Mouse (Mus musculus) midbrain, embryonic 12.5 days (tissue): ENCODE results near the gene Gm10944. TPM values are rescaled to one million over a fixed set of nuclear protein-coding genes. Genes with fewer than 3 reads are reported as not detected.

Experiments used
- ATAC-seq: fragments of 200-750 bp; cut with Nextera tagmentation; 2 replicates; pipeline ENCODE4 v1.8.0; 2017; ENCODE audit warnings: low read depth, moderate TSS enrichment, moderate library complexity; ENCODE audit not compliant: low FRiP score
- H3K27ac ChIP-seq: fragments of 300-500 bp; sonication (generic); replicated peaks from 2 replicates; pipeline ENCODE4 v1.5.1; 2016; ENCODE audit warnings: mild to moderate bottlenecking
- H3K27me3 ChIP-seq: fragments of 300-500 bp; sonication (generic); 2 replicates; pipeline ENCODE4 v1.6.1; 2016; ENCODE audit warnings: mild to moderate bottlenecking
- H3K36me3 ChIP-seq: fragments of 300-500 bp; sonication (generic); 2 replicates; pipeline ENCODE4 v1.6.1; 2016
- H3K4me1 ChIP-seq: fragments of 300-500 bp; sonication (generic); 2 replicates; pipeline ENCODE4 v1.6.1; 2016
- H3K4me2 ChIP-seq: fragments of 300-500 bp; sonication (generic); replicated peaks from 2 replicates; pipeline ENCODE4 v1.6.1; 2016; ENCODE audit warnings: mild to moderate bottlenecking, moderate library complexity
- H3K4me3 ChIP-seq: fragments of 300-500 bp; sonication (generic); 2 replicates; pipeline ENCODE4 v1.5.1; 2016; ENCODE audit warnings: mild to moderate bottlenecking
- H3K9ac ChIP-seq: fragments of 300-500 bp; sonication (generic); replicated peaks from 2 replicates; pipeline ENCODE4 v1.6.1; 2016; ENCODE audit warnings: mild to moderate bottlenecking, moderate library complexity
- H3K9me3 ChIP-seq: fragments of 300-500 bp; sonication (generic); 2 replicates; pipeline ENCODE4 v1.6.1; 2016; ENCODE audit warnings: mild to moderate bottlenecking
- WGBS: fragments of 180-500 bp; shearing (Covaris S2); methylation state at CpG from one replicate; pipeline ENCODE4 v1.1.7; 2016; 5-methylcytosine and 5-hydroxymethylcytosine counted together
- polyA plus RNA-seq: library from polyadenylated mRNA; unstranded; fragments of >200 nt; fragmentation: Nextera tagmentation; extraction: Ambion mirVana; gene quantifications from 2 replicates; pipeline ENCODE4 v1.2.1, GENCODE M21; 2016

Gene Gm10944
- polyA plus RNA-seq, result not detected in 2 replicates

- H3K27ac ChIP-seq, result no peak within 1 kb of the TSS
- no peak within 1 kb of the TSS for H3K9ac ChIP-seq
- H3K4me2 ChIP-seq, result no peak within 1 kb of the TSS
- no peaks in the 10 kb centered on the region for H3K4me1 ChIP-seq
- H3K27me3 ChIP-seq, result no peaks in the 10 kb centered on the region
- no peak within 1 kb of the TSS for H3K4me3 ChIP-seq
- ATAC-seq, result no peak
- 94% methylated on average over 1 of the region's 1 CpGs for WGBS
- H3K36me3 ChIP-seq, result no peaks in the 10 kb centered on the region
- no peaks in the 10 kb centered on the region for H3K9me3 ChIP-seq
These were observed at the start of gene Gm10944 for GRCm38 (mm10) chr10:10681048-10681447. Gene Gm10944 (plus strand): TSS chr10:10681348.

GRCm38 (mm10) chr10:10655991-10656390, 25.2 kb upstream of the Gm10944 start:
- Histone ChIP-seq H3K9me3 (no peaks in the 10 kb centered on the region), H3K9ac (no peak overlapping the region), H3K4me3 (no peak overlapping the region), H3K27ac (no peak overlapping the region), H3K36me3 (no peaks in the 10 kb centered on the region), H3K27me3 (no peaks in the 10 kb centered on the region), H3K4me1 (no peaks in the 10 kb centered on the region), H3K4me2 (no peak overlapping the region)
- ATAC-seq, result no peak

- 87% methylated on average over 4 of the region's 4 CpGs for WGBS
- Histone ChIP-seq H3K9ac (no peak overlapping the region), H3K4me1 (no peaks in the 10 kb centered on the region), H3K27ac (no peak overlapping the region), H3K36me3 (no peaks in the 10 kb centered on the region), H3K27me3 (no peaks in the 10 kb centered on the region), H3K4me2 (no peak overlapping the region), H3K9me3 (no peaks in the 10 kb centered on the region), H3K4me3 (no peak overlapping the region)
- ATAC-seq, result no peak
These were observed 24.5 kb upstream of the Gm10944 start for GRCm38 (mm10) chr10:10656621-10657020.

DNA sequence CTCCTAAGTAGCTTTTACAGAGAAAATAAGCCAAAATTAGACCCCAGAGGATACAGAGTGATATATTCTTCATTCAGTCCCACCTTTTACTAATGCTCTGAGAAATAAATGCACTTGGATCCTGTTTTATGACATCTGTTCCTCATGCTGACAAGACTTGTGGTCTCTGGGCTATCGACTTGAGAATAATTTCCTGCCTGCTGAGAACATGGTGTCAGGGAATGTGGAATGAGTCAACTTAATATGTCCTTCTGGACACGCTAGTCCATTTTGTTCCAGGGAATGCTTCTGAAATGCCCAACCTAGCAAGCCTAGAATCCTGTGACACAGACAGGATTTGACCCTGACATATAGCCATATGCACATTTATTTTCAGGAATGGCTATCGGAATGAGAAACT, 22.0 kb upstream of the Gm10944 start:
- no peaks in the 10 kb centered on the region for H3K9me3 ChIP-seq
- H3K27me3 ChIP-seq, result no peaks in the 10 kb centered on the region
- H3K9ac ChIP-seq, result no peak overlapping the region
- no peaks in the 10 kb centered on the region for H3K4me1 ChIP-seq
- no peak overlapping the region for H3K27ac ChIP-seq
- no peak overlapping the region for H3K4me2 ChIP-seq
- 84% methylated on average over 3 of the region's 3 CpGs for WGBS
- H3K4me3 ChIP-seq, result no peak overlapping the region
- H3K36me3 ChIP-seq, result no peaks in the 10 kb centered on the region
- ATAC-seq, result no peak

GRCm38 (mm10) chr10:10659976-10660375, 21.2 kb upstream of the Gm10944 start:
- WGBS, result 73% methylated on average over 3 of the region's 3 CpGs
- Histone ChIP-seq H3K9me3 (no peaks in the 10 kb centered on the region), H3K36me3 (no peaks in the 10 kb centered on the region), H3K27me3 (no peaks in the 10 kb centered on the region), H3K9ac (no peak overlapping the region), H3K4me2 (no peak overlapping the region), H3K4me1 (no peaks in the 10 kb centered on the region), H3K4me3 (no peak overlapping the region), H3K27ac (no peak overlapping the region)
- no peak for ATAC-seq

DNA sequence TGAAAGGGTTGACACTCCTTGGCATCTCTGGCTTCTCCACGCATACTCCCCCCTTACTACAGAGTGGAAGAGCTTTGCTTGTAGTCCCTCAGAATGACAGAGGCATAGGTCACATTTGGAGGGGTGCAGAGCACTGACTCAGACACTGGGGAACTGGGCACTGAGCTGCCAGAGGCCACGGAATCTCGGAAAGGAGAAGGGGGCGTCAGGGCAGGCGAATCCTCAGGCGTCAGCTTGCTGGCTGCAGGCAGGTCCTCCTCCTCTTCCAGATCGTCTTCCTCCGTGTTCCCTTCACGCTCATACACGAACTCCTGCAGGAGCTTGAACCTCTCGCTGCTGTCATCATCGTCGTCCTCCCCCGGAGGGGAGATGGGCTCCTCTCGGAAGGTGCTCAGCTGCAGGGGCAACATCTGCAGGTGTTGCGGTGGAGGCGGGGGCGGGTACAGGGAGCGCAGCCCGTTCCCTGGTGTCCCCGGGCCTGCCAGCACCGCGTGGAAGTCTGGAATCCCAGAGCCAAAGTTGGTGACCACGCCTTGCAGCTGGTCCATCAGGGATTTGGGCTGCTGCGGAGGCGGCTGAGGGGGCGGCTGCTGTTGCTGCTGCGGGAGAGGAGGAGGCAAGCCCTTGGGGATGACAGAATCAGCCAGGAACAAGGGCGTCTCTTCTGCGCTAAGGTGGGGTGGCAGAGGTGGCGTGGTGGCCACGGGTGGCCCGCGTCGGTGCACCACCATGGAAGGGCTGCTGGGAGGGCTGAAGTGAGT, 7.9 kb downstream of the Gm10944 start:
- ATAC-seq, result peak; percentile 83
- no peak overlapping the region for H3K27ac ChIP-seq
- no peaks in the 10 kb centered on the region for H3K36me3 ChIP-seq

DNA sequence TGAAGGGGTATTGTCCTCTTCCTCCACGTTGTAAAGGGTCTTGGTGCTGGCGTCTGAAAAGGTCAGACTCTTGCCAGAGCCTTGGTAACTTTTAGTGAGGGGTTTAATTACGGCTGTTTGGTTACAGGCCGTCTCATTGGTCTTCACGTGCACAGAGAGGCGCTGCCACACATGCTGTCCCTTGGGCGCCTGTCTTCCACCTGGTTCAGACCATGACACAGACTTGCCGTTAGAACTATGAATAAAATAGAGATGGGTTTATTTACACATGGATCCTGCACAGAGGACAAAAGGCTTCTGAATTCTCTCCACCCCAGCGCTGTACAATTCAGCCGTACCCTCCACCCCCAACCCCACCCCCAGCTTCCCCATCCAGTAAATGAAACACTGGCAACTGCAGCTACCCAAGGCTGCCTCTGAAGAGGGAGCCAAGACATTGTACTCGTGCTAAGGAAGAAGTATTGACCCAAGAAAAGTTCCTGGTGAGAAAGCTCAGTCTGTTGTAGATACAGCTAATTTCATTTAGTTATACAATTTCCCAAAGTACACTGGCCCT, 8.6 kb downstream of the Gm10944 start:
- no peak overlapping the region for H3K27ac ChIP-seq
- H3K36me3 ChIP-seq, result no peaks in the 10 kb centered on the region
- H3K9ac ChIP-seq, result peak overlapping the region; percentile 56
- peak overlapping the region; percentile 98 for H3K4me2 ChIP-seq
- ATAC-seq, result peak; percentile 62
- peak overlapping the region; percentile 51 for H3K4me3 ChIP-seq
- peaks cover 6% of the 10 kb centered on the region; the same call in 1 of the 2 replicates for H3K27me3 ChIP-seq
- peaks cover 12% of the 10 kb centered on the region for H3K4me1 ChIP-seq
- WGBS, result 9% methylated on average over 11 of the region's 11 CpGs
- H3K9me3 ChIP-seq, result no peaks in the 10 kb centered on the region

More for the DNA sequence above, 7.9 kb downstream of the Gm10944 start:
- Histone ChIP-seq H3K9ac (peak overlapping the region; percentile 56), H3K4me1 (peaks cover 12% of the 10 kb centered on the region), H3K4me2 (peak overlapping the region; percentile 98), H3K27me3 (peaks cover 6% of the 10 kb centered on the region; the same call in 1 of the 2 replicates), H3K4me3 (peak overlapping the region; percentile 51), H3K9me3 (no peaks in the 10 kb centered on the region)
- 2% methylated on average over 35 of the region's 35 CpGs for WGBS

- H3K27me3 ChIP-seq, result no peaks in the 10 kb centered on the region
- H3K27ac ChIP-seq, result no peak overlapping the region
- no peaks in the 10 kb centered on the region for H3K36me3 ChIP-seq
- H3K4me1 ChIP-seq, result no peaks in the 10 kb centered on the region
- H3K9ac ChIP-seq, result no peak overlapping the region
- no peaks in the 10 kb centered on the region for H3K9me3 ChIP-seq
- no peak for ATAC-seq
- H3K4me2 ChIP-seq, result no peak overlapping the region
- WGBS, result 83% methylated on average over 6 of the region's 6 CpGs
- no peak overlapping the region for H3K4me3 ChIP-seq
These were observed 16.3 kb downstream of the Gm10944 start for GRCm38 (mm10) chr10:10697497-10697896.

GRCm38 (mm10) chr10:10700903-10701302, 19.8 kb downstream of the Gm10944 start:
- Histone ChIP-seq H3K36me3 (no peaks in the 10 kb centered on the region), H3K9ac (no peak overlapping the region), H3K4me2 (no peak overlapping the region), H3K9me3 (no peaks in the 10 kb centered on the region), H3K27ac (no peak overlapping the region), H3K4me3 (no peak overlapping the region), H3K27me3 (no peaks in the 10 kb centered on the region), H3K4me1 (no peaks in the 10 kb centered on the region)
- no peak for ATAC-seq
- whole genome bisulfite sequencing, result 66% methylated on average over 1 of the region's 1 CpGs

DNA sequence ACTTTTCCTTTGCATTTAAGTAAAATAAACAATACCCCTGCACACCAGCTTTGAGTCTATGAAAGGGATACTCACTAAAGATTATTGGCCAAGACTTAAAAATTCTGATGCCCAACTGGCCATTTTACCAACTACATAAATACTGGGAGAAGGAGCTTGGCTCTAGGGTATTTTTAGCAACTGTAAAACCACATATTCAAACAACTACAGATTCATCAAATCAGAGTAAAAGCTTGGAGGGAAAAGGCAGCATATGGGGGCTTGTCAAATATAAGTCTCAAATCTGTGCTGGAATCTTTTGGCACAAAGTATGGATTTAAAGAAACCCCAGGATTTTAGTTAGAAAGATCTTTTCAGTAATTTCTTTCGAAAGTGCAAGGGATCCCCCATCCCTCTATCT, 20.2 kb downstream of the Gm10944 start:
- no peaks in the 10 kb centered on the region for H3K4me1 ChIP-seq
- no peak for ATAC-seq
- 84% methylated on average over 1 of the region's 1 CpGs for WGBS

GRCm38 (mm10) chr10:10708031-10708430, 26.9 kb downstream of the Gm10944 start:
- H3K4me1 ChIP-seq, result no peaks in the 10 kb centered on the region
- ATAC-seq, result no peak
- no peaks in the 10 kb centered on the region for H3K9me3 ChIP-seq
- H3K4me3 ChIP-seq, result no peak overlapping the region
- H3K27ac ChIP-seq, result no peak overlapping the region
- 80% methylated on average over 1 of the region's 1 CpGs for WGBS
- no peak overlapping the region for H3K4me2 ChIP-seq
- H3K9ac ChIP-seq, result no peak overlapping the region
- H3K27me3 ChIP-seq, result no peaks in the 10 kb centered on the region
- H3K36me3 ChIP-seq, result no peaks in the 10 kb centered on the region

More for the DNA sequence above, 20.2 kb downstream of the Gm10944 start:
- Histone ChIP-seq H3K27ac (no peak overlapping the region), H3K4me2 (no peak overlapping the region), H3K9me3 (no peaks in the 10 kb centered on the region), H3K9ac (no peak overlapping the region), H3K27me3 (no peaks in the 10 kb centered on the region), H3K36me3 (no peaks in the 10 kb centered on the region), H3K4me3 (no peak overlapping the region)

- no peak for ATAC-seq
- WGBS, result 89% methylated on average over 2 of the region's 2 CpGs
These were observed 29.2 kb downstream of the Gm10944 start for GRCm38 (mm10) chr10:10710359-10710758.

More at GRCm38 (mm10) chr10:10710359-10710758, 29.2 kb downstream of the Gm10944 start:
- Histone ChIP-seq H3K9ac (no peak overlapping the region), H3K36me3 (no peaks in the 10 kb centered on the region), H3K4me3 (no peak overlapping the region), H3K9me3 (no peaks in the 10 kb centered on the region), H3K4me2 (no peak overlapping the region), H3K27me3 (no peaks in the 10 kb centered on the region), H3K27ac (no peak overlapping the region), H3K4me1 (no peaks in the 10 kb centered on the region)
